Mouse (Mus musculus) frontal cortex, adult 2 months (tissue): ENCODE data around the gene Scg3. TPM values are rescaled to one million over a fixed set of nuclear protein-coding genes. Genes with fewer than 3 reads are reported as not detected.

Experiments
- polyA plus RNA-seq: library from polyadenylated mRNA; depleted of rRNA; stranded (reverse); fragments of >200 nt; gene quantifications from 2 replicates; pipeline ENCODE4 v1.2.3, GENCODE M21; 2012; rRNA removed

Scg3 gene
- polyA plus RNA-seq, 1 experiment = 215 TPM

Other genes starting within 250 kb of the Scg3 start
- 16.5 and 17.3 TPM in 2 replicates for gene Leo1, start 242.5 kb downstream of the Scg3 start, polyA plus RNA-seq
- gene Tmod3, start 124.4 kb downstream of the Scg3 start, polyA plus RNA-seq = 53.7 and 62.4 TPM in 2 replicates
- gene Tmod2, start 72.7 kb downstream of the Scg3 start, polyA plus RNA-seq = 94.4 and 99.2 TPM in 2 replicates
- gene Lysmd2, start 58.3 kb downstream of the Scg3 start, polyA plus RNA-seq = 76.7 and 91.0 TPM in 2 replicates
- 1.9 and 2.5 TPM in 2 replicates for gene Bmp5, start 91.3 kb upstream of the Scg3 start, polyA plus RNA-seq